Mouse (Mus musculus) layer of hippocampus, adult 9-10 months (tissue): Measurements from ENCODE around the gene Cep19.

Source experiments
- DNase-seq: peaks from one replicate; pipeline ENCODE4 v3.0.0; 2022; ENCODE audit warnings: low spot score

The Cep19 gene

DNA sequence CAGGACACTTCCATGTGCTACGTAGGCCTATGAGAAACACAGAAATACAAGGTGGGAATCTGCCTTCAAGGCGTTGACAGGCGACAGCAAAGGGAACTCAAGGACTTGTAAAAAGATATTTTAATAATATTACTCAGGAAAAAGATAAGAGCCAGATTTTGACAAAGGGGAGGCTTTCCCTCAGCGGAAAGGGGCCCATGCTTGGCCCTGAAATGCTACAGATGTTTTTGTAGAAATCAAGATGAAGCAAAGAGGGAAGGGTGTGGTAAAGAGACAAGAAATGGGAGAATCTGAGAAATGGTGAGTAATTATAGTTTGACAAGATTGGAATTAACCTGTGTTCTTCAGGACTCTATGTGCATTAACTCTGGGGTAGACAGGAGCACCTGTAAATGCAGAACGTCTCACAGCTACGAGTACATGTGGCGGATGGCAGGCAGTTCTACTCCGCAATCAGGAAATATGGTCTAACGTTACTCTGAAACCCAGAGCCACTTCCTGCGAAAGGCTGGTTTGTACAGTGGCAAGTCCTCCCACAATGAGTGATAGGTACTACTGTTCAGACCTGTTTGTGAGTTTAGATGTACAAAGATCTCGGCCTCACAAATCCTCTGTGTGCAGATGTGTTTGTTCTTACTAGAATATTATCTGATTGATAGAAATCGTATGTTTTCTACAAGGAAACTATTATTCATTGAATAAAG lies 7.9 kb downstream of the Cep19 start:
- no peak for DNase-seq

DNA sequence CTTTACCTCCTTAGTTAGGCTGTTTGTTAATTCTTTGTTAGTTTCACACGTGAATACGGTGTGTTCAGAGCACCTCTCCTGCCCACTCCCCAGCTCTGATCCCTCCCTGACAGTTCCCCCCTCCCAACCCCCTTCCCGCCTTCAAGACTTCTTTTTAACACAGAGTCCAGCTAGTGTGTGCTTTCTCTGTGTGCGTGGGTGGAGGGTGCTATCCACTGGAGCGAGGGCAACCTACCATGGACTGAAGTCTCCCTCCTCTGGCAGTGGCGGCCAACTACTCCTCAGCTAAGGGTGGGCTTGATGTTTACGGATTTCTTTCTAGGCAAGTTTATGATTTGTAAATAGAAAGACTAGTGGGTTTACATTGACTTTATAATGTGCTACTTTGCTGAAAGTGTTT lies 8.6 kb downstream of the Cep19 start:
- DNase-seq: no peak

DNA sequence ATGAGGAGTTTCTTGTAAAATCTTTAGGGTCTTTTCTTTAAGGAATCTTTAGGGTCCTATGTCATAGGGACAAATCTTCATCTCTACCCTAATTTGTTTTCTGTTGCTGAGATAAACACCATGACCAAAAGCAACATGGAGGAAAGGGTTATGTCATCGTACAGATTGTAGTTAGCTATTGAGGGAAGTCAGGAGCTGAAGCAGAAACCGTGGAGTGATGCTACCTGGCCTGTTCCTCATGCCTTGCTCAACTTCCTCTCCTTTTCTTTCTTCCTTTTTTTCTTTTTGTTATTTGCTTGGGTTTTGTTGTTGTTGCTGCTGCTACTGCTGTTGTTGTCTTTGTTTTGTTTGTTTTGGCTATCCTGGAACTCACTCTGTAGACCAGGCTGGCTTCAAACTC lies 9.0 kb downstream of the Cep19 start:
- no peak for DNase-seq

DNA sequence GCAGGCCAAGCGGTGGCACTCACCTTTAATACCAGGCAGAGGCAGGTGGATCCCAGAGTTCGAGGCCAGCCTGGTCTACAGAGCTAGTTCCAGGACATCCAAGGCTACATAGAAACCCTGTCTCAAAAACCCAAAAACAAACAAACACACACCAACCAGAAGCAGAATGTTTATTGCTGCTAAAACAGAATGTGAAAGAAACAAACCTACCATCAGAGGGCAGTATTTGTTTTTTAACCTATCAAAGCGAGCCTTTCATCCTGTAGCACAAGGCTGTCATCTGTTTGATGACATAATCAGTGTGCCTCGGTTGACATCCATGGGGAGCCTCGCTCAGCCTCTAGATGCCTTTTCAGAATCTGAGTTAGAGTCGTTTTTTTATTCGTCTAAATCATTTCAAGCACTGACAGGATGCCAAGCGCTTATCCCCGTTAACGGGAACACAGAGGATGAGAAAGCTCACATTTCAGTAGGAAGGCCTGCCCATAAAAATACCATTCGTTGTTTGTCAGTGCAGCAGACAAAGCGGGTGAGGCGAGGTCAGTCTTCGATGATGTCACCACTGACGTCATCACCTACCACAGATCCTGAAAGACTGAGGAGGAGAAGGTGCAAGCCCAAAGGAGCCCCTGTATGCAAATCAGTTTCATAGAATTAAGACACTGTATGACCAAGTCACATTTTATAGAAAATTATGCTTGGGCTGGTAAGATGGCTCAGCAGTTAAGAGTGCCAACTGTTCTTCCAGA lies 11.5 kb downstream of the Cep19 start:
- DNase-seq: no peak

DNA sequence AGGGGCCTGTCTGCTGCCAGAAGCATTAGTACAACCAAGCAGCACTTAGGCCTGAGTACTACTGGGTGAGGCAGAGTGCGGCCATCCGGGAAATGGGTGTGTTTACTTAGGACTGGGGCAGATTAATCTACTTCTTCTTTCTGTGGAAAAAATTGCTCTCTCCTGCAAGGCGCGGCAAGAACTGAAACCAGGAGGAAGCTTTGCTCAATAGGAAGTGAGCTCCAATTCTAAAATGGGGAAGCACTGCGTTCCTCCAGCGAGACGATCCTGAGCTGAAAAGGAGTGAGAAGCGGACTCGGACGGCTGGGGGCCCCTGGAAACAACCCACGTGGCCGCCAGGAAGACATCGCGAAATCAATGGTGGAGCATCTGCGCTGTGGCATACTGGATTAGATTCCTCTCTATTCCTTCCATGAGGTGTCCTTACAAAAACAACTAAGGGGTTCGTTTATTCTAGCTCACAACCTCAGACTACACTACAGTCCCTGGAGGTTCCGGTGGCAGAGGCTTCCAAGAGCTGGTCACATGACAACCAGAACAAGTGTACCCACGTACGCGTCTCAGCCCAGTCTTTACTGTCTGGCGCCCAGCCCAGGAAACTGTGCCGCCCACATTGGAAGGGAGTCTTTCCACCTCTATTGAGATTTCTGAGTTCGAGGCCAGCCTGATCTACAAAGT lies 14.1 kb downstream of the Cep19 start:
- DNase-seq: peak; percentile 44

DNA sequence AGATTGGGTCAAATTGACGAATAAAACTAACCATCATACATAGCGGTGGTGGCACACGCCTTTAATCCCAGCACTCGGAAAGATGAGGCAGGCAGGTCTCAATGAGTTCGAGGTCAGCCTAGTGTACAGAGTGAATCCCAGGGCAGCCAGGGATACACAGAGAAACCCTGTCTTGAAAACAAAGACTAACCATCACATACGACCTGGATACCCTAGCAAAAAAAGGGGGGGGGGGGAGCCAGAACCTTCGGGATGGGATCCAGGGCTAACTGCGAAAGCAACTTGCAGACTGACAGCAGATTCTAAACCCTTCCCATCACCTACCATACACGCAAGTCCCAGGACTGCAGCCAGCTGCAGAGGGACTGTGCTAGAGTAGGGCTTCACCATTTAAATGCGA lies 14.8 kb downstream of the Cep19 start:
- no peak for DNase-seq

DNA sequence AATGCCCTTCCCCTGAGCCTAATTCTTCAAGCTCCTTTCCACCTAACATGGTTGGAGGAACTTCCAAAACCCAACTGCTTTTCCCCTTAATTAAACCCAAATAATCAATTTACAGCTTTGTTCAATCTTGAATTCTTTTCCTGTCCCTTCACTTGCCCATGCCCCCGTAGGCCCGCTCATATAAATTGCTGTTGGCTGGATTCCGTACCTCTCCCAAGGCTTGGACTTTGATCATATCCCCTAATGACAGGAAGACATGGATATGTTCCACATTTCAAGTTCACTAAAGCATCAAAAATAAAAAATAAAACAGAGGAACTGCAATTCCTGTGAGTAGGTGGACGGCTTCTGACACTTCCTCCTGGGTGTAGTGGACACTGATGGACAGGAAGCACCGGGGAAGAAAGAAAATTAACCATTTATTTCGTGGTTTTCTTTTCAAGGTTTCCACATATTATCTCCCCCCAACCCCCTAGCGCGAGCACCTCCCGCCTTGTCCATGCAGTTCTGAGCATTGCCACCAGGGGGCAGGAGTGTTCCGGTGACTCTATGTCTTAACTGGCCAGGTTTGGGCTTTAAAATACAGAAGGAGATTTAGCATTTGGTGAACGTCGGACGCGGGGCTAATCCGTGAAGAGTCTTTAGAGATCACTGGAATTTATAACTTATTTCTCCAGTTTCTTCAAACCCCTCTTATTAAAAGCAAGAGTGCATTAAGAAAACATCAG lies 15.5 kb downstream of the Cep19 start:
- DNase-seq: peak; percentile 75

DNA sequence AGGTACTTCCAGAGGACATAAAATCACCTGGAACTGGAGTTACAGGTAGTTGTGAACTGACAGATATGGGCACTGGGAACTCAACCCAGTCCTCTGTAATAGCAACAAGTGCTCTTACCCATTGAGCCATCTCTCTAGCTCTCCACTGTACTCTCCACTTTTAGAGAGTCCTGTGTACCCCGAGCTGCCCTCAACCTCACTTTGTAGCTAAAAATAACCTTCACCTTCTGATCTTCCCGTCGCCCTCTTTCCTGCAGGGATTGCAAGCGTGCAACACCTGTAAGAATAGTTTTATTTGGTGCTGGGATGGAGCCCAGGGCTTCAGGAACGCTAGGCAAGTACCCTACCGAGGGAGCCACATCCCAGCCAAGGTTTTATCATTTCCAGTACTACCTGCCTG lies 16.2 kb downstream of the Cep19 start:
- no peak for DNase-seq

DNA sequence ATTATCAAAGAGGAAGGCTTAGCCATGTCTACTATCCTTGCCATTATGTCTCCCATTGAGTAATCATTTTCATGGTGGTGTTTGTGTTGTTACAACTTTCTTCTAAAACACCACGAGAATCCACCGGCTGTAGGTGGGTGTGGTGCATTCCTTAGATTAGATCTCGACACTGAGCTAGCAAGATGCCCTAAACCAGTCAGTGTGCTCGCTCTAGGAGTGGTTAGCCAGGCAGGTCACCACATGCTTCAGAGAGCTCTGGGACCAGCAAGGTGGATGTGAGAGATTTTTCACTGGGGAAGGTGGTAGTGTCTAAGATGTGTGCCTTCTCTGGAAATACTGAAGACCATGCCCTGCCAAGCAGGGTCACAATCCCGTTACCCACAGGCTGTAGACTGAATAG lies 16.6 kb downstream of the Cep19 start:
- no peak for DNase-seq

DNA sequence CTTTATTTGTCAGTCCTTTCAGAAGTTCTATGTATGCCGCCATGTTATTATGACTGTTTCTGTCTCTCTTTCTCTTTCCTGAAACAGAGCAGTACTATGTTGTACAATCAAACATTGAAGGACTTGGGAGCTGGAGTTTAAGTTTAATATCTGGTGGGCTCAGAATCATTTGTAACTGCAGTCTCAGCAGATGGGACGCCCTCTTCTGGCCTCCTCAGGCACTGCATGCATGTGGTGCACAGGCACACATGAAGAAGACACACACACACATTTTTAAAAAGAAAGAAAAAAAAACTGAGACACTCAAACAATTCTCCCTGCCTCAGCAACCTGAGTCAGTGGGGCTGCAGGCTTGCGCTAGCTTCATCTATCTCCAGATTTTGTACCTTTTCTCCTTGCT lies 20.9 kb downstream of the Cep19 start:
- DNase-seq: no peak

DNA sequence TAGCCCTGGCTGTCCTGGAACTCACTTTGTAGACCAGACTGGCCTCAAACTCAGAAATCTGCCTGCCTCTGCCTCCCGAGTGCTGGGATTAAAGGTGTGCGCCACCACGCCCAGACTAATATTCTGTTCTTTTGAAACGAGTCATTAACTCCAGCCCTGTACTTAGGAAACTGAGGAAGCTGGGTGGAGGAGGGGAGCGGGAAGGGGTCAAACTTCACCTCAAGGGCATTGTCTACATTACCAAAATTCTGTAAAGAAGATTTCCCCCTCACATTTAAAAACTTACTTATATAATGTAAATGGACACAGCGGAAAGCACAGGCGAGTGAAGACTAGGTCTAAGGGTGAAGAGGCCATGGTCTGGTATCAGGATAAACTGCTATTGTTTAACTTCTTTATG lies 24.4 kb downstream of the Cep19 start:
- DNase-seq: no peak

DNA sequence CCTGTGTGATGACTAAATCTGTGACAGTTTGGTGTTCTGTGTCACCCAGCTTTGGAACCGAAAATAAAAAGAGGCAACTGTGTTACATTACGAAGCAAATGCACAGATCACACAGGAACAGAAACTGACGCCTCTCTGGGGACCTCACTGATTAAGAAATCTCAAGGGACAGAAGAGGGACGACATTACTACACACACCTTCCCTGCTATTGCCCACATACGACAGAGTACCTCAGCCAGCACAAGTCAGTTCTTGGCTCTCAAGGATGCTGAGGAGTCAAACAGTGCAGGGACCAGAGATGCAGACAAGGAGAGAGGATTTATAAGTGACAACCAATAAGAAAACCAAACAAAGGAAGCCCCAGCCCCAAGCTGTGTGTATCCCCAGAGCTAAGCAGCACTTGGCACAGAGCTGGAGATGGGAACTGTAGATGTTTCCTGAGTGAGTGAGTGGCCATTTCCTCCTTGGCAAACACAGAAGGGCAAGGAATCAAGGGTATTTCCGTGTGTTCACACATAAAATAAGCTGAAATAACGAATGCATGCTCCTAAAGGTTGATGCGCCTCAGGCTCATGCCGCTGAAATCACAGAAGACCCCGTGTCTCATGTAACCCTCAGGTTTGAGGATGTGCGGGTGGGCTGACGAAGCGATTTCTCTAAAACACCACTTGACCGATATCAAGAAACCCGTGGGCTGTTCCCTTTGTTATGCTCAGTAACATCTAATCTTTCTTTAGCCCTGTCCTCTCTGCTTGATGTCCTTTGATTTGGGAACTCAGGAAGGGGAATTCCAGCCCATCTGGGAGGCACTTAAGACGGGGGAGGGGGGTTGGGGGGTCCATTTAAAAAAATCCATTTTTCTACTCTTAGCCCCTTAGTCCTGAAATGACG lies 25.1 kb downstream of the Cep19 start:
- DNase-seq: no peak

DNA sequence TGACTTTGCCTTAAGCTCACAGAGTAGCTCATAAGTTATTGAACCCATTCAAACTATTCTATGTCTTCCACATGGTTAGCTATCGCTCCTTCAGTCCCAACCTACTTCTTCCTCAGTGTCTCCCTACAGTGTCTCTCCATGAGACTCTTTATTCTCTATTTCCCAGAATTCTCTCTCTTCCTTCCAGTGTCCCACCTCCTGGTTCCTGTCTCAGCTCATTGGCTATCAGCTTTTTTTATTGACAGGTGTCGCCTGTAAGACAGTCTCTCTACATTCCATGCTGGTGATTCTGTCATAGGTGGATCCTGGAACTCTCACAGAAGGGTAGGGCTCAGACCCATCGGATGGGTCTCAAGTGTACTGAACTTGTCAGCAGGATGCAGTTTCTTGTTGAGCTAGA lies 25.8 kb downstream of the Cep19 start:
- DNase-seq: no peak

DNA sequence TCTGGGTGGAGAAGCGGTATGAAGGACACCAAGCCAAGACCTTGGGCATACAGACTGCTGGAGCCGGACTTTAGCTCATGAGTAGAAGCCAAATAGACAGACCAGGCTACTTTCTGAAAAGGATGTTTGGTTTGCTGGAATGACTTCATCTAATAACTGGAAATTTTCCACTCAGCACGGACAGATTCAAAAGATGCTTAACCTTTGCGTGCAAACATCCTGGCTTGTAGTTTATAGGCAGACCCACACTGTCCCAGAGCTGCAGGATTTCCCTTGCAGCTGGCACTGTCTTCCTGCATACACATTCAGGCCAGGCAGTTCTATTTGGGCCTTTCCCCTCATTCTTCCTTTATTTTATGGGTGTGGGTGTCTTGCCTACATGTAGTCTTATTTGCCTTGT lies 27.4 kb downstream of the Cep19 start:
- no peak for DNase-seq

DNA sequence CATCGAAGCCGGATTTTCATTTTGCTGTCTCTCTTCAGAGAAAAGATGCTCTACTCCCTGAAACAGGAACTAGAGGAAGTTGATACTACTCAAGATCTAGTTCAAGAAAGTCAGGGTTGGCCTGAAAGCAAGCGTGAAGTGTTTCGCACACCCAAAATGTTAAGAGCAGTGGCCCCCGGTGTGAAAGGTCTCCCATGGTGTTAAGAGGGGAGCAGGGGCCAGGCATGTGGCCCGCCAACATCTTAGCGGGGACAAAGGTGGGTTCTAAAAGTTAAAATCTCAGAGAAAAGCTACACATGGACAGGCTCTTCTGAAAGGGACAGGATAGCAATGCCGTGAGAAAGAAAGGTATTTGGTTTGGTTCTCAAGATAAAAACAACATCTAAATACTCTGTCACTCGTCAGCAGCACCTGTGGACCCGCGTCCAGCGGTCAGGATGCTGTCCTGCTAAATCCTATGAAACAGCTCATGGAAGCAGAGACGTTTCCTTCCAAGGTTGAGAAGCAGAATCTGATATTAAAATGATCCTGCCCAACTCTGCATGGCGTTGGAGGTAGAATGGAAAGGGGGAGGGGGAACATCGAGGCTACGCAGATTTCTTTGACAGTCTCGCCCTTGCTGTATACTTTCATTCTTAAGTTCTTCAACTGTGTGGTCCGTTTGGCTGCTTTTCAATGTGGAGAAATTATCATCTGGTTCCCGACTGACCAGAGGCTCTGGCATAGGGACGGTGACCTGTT lies 30.0 kb downstream of the Cep19 start:
- DNase-seq: no peak

DNA sequence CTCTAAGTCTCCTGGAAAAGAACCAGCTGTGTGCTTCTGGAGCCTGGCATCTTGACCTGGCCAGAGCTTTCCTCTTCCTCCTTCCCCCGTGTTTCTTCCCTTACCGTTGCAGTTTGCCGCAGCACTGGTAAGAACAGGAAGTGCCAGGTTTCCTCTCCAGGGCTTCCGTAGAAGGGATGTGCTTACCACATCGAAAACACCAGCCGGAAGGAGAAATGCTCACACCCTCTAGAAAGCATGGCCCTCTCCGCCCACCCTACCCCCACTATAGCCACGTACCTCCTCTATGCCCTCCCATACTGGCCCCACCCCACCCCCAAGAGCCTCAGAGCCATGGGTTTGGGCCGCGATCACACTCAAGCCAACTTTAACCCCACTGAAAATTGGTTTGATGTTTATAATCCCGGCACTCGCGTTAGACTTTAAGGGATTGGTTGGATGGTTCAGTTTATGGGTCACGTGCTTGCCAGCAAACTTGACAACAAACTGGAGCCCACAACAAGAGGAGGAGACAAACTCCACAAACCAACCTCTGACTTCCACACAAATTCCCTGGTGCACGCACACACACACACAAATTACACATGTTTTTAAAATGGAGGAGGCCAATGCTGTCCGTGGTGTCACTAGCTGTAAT lies 30.7 kb downstream of the Cep19 start:
- no peak for DNase-seq

DNA sequence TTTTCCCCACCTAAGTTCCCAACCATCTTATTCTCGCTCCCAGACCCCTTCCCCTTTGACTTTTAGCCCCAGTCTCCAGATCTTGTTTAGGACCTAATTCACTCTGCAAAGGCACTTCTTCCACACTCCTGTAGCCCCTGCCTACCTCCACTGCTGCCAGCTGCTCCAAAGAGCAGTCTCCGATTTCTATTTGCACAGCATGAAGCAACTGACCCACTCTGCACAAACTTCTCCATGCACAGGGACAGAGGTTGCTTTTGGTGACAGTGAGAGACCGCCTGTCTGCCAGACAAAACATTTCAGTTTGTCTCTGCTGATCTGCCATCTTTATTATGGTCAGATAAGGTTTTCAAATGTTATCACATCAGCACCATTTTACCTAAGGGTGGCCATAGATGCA lies 33.5 kb downstream of the Cep19 start:
- DNase-seq: no peak

DNA sequence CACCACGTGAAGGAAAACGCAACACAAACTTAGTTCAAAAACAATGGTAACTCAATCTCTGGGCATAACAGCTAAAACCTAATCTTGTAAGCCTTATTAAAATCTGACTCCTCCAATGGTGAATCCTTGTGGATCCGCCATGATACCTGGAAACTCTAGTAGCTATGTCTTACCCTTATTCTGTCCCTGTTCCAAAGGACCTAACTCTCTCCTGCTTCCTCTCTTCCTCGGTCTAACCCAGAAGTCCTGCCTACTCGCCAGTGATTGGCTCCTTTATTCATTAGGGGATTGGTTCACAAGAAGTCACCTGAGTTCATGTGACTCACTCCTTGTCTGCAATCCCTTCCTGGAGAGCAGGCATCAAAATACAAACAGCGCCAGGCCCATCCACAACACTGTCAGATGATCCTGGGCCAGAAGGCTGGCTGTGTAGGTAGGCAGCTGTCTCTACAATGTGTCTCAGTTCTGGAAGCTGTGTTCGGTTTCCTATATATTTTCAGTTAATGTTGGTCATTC lies 36.3 kb downstream of the Cep19 start:
- DNase-seq: no peak

DNA sequence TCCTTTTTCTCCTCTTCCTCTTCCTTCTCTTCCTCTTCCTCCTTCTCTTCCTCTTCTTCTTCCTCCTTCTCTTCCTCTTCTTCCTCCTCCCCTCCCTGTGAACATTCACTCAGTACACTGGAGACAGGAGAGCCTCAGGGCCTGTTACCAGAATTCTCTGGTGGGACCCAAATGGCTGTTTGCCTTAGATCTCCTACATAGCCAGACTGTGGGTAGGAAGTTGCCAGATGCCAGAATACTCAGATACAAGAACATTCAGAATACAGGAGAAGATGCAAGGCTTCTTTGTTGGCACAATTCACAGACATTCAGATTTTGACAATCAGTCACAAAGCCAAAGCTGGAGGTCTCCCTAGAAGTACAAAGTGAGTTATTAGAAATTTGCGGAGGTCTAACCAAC lies 39.4 kb downstream of the Cep19 start:
- DNase-seq: no peak

DNA sequence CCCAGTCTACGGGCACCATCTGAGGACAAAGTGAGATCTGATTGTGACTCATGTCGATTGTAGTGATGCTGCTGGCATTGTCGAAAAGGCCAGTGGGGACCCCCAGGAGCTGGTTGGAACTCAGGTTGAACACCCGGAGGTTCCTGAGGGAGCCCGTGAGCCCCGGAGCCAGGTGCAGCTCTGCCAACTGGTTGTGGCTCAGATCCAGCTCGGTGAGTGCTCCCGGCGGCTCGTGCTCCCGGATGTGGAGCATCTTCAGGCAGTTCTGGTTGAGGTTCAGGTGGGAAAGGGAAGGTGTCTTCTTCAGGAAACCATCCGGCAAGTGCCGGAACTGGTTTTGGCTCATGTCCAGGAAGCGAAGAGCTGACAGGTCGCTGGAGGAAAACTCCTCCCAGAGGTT lies 44.2 kb downstream of the Cep19 start:
- DNase-seq: no peak
